Mouse (Mus musculus) c-Kit-negative CD71-positive TER-119-positive erythroid progenitor cells, embryonic 14.5 days (primary cell): ENCODE results near the gene Pole4.

Experiments used
- DNase-seq: peaks from one replicate; pipeline ENCODE4 v3.0.0-alpha.2; 2013; ENCODE audit warnings: low read depth, low spot score

Gene Pole4

DNA sequence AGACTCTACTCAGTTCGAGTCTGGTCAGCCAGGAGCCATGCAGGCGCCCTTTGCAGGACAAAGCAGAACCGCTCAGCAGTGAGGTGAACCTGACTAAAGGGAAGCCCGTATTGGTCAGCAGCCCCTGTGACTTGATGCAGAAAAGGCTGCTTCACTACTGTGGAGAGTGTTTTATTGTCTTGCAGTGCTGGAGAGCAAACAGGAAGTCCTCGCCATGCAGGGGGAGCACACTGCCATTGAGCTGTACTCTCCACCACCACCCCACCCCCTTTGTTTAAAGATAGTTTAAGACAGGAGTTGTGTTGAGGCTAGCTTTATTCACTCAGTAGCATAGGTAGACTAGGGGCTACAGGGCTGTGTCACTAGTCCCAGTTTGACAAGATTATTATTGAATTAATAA is at the start of gene Pole4:
Pole4 (minus strand) TSS at position 145 of the 400 bp plus-strand sequence.
- DNase-seq, result no peak

DNA sequence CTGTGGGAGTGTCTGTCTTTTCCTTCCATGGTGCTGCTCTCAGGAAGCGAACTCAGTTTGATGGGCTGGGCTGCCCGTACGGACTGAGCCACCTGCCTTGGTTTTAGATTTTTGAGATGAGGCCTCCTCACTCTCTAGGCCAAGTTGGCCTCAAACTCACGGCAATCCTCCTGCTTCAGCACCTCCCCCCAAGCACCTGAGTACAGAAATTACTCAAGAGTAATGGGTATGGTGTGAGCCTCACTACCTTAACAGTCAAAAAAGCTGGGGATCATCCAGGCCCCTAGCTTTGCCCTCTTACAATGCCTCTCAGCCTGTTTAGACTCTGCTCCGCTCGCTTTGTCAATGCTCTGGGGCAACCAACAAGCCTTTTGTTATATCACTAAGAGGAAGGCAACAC is 49.6 kb upstream of the Pole4 start:
- DNase-seq, result no peak

DNA sequence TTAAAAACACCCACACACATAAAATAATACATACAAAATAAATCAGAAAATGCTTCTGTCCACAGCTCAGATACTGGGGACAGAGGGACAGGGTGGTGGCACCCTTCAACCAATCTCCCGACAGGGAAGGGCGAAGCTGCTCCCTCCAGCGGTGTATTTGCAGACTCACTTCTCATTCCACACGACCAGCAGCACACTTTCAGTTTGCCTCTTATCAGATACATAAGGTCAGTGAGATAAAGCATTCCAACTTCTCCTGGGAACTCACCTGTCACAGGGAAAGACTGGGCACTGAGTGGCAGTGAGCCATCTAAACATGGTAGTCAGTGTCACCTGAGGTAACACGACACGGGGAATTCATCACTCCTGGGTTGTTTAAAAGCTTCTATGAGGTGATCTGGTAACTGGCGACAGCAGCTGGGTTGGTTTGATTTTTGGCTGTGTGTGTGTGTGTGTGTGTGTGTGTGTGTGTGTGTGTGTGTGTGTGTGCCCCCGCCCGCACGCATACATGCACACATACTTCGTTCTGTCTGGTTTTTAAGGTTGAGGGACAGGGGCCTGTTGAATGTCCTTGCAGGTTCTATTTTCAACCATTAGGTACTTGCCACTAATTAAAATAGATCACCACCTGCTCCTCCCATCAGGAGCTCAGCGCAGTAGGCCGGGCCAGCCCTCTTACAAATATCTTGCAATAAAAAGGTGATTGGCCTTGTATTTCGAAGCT is 48.6 kb upstream of the Pole4 start:
- DNase-seq, result no peak

DNA sequence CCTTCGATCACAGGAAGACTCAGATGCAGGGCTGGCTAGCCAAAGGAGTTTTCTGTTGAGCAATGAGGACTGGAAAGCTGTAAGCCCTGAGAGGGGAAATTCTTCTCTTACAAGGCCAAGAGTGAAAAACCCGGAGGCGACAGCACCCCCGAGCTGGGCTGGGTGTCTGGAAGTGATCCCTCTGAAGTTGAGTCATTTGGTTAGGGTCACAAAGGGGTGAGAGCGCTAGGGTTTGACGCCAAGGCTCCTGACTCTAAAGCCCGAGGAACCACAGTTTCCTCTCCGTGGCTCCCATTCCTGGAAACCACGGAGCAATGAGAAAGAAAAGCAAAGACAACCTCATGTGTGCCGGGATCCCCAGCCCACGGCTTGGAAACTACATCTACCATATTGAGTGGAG is 47.9 kb upstream of the Pole4 start:
- DNase-seq, result no peak

DNA sequence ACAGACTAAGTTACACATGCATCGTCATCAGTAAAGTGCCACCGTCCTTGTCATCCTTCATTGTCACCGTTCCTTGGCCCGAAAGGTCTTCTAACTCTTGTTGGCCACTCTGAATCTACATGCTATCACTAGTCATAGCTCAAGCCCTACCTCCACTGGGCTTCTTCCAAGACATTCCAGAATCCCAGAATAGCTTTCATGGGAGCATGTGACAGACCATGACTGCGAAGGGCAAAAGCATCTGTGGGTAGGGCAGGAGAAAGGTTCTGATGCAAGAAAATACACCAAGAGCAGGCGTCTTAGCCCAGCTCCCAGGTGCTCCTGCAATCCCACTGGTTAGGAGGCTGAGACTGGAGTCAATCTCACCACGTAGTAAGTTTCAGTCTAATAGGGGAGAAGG is 46.6 kb upstream of the Pole4 start:
- no peak for DNase-seq

DNA sequence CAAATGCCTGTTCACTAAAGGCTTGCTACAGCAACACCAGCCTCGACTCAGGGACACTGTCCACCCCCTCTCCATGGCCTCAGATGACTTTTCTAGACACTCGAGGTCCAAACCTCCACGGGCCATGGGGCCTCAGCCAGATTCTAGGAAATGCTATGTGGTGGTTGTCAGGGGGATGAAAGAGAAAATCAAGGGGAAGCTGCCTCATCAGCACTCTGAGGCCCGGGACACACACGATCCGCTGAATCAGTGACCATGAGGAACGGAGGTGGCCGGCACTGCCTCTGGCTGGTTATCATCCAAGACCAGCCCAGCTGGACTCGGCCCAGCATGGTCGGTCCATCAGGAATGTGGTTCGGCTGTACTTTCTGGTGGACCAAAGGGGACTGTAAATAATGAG is 45.9 kb upstream of the Pole4 start:
- DNase-seq, result no peak

DNA sequence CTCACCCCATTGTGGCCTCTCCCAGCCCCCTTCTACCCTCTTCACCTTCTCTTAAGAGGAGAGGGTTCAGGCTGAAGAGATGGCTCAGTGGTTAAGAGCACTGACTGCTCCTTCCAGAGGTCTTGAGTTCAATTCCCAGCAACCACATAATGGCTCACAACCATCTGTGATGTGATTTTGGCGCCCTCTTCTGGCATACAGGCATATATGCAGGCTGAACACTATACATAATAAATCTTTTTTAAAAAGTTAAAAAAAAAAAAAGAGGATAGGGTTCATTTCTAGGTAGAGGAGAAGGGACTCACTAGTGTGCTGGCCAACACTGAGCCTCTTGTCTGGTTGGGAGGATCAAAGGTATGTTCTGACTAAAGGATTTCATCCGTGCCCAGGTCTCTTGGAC is 44.9 kb upstream of the Pole4 start:
- DNase-seq, result no peak

DNA sequence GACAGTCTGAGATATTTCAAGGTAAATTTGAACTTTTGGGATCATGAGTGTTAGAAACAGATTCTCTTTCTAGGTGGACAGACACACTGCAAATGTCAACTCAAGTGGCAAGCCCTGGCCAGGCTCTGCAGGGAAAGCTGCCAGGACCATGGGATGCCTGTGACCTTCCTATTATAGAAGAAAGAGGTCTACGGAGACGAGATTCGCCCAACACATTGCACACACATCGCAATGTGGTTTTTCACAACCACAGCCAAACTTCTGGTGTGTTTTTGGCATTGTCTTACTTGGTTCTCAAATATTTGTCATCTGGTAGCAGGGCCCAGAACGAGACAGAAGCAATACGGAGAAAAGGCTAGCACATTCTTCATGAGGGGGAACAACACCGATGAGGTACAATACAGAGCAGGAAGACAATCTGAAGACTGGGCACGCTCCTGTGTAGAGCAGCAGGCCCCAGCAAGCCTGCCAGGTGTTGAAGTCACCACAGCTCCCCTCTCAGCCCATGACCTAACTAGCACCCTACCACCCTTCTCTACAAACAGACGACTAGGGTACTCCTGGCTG is 43.0 kb upstream of the Pole4 start:
- no peak for DNase-seq

DNA sequence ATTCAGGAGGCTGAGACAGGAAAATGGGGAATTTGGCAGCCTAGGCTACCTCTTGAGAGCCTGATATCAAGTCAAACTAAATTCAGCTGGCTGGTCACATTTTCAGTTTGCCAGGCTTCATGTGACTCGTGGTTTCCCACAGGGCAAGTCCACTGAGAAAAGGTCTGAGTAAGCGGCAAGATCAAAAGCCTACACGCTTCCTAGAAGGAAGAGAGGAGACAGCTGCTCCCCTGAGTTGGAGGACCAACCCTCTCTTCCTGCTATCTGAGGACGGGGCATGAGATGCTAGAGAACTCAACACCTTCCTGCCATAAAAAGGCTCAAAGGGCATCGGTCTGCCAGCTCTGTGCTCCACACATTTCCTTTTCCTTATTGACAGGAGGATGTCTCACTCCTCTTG is 41.9 kb upstream of the Pole4 start:
- DNase-seq, result no peak

DNA sequence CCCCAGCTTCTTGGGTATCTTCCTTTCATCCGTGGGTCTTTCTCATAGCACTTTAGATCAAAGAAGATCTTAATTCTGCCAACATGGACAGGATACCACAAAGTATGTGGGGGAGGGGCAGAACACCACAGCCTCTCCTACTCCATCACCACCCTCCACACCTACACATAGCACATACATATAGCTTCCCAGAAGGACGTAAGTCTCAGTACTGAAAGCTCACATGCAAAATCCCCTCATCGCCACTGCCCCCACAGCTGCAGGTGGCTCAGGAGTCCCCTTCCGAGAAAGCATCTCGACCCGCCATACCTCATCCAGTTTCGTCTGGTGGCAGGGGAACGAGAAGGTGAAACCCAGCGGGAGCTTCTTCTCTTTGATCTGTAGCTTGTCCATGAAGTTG is 39.4 kb upstream of the Pole4 start:
- no peak for DNase-seq

DNA sequence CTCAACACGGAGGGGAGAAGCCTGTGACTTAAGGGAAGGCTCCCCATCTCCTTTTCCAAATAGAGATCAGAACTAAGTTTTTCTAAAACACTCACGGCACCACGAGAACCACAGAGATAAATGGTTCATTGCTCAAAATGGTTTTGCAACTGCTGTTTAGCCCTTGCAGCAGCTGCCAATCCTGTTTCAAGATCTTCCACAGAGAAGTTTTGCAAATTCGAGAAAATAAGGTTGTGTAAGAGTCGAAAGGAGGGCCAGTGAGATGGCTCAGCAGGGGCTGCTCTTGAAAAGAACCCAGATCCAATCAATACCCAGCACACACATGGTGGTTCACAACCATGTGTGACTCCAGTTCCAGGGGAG is 36.3 kb upstream of the Pole4 start:
- no peak for DNase-seq

DNA sequence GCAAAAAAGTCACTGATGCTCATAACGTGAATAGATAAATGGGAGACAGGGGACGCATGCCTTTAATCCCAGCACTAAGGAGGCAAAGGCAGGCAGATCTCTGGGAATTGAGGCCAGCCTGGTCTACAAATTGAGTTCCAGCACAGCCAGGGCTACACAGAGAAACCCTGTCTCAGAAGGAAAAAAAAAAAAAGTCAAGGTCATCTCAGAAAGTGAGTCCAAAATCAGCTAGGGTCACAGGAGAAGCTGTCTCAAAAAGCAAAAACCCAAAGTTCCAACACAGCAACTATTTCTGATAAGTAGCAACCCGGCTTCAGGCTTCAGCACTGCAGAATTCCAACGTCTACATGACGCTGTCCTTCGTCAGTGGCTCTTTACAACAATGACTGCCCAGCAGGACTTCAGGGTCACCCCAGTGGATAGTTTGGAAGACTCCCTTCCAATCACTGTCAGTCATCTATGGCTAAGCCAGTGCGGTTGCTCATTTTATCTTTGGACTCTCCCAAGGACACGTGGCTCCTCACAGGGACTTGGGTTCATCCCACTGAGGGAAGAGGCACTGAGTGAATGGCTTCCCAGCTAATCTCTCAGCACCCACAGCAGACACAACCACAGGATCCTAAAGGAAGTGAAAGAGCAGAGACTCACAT is 35.8 kb upstream of the Pole4 start:
- DNase-seq, result no peak

DNA sequence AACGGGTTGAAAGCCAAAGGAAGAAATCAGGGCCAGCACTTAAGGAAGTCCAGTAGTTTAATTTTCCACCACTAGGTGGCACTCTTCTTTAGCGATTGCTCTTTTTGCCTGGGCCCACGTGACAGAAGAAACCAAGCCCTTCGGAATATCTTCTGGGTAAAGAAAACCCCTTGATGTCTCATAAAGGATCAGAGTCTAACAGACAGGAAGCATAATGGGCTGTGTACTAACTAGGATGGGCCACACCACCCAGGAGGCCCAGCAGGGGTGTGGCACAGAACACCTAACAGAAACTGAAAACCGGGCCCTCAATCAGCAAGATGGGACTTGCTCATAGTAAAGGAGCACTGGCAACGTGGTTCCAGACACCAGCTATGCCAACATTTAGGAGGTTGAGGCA is 35.1 kb upstream of the Pole4 start:
- DNase-seq, result peak; percentile 19

DNA sequence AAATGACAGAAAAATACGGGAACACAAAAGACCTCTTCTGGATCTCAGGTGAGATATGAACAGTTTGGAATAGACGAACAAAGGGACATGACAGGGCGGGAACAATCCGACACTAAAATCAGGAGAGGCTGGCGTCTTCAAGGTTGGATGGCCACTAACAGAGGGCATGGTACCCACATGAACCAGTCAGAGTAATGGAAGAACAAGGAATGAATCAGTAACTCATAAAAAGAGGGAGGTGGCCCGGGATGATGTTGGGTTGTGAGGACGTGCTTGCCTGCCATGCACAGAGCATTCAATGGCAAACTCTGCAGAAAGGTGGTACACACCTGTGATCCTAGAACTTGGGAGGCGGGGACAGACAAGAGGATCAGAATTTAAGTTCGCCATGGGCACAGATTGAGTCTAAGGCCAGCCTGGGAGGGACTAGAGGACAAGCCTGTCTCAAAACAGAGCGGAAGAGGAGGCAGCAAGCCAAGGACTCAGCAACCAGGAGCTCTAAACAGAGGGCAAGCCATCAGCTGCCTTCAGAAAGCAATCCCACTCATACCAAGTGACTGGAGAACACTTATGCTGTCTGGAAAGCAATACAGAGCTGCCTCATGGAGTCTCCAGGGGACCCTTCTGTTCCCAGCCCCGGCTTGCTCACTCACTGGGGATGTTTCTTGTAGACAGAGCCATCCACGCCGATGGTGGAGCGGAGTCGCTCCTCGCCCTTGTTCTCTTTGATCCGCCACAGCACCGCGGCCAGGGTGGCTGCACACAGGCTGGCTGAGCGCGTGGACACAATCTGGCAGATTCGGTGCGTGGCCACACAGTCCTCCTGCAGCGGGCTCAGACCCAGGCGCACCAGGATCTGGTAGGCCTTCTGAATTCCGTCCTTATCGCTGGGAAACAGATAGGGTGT is 32.7 kb upstream of the Pole4 start:
- no peak for DNase-seq

DNA sequence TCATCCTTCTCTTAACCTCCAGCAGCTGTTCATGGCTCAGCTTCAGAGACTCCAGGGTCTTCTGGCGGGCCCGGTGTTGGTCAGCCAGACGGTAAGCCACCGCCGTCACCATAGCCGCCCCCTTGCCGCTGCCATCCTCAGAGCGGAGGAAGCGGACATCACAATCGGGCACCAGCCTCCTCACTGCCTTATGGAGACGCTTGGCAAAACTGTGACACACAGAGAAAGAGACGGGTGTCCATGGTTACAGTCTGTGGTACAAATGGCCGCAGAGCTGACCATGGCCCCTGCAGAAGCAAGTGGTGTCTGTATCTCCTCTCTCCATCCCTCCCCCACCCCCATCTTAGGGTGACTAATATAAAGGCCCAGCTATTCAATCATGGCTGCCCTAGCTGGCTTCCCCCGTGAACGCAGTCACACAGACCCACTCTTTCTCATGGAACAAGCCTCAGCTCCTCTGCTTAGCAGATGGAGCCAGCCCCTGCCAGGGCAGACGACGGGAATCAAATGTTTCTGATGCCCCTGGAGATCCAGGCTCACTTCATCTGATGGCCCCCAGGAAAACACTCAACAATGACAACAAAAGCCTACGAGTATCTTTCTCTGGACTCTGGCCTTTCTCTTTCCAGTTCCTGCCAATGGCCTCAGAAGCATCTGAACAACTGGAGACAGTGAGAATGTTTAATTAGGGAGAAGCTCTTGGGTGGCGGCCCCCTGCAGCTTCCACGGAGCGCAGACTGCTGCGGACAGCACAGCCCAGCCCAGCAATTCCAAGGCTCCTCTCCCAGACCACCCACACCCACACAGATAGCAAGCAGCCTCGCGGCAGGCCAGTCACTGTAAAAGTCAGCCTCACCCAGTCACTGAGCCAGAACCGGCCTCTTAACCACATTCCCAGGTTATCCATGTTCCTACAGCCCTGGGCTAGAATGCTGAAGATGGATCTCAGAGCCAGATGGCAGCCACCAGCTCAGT is 31.7 kb upstream of the Pole4 start:
- no peak for DNase-seq

DNA sequence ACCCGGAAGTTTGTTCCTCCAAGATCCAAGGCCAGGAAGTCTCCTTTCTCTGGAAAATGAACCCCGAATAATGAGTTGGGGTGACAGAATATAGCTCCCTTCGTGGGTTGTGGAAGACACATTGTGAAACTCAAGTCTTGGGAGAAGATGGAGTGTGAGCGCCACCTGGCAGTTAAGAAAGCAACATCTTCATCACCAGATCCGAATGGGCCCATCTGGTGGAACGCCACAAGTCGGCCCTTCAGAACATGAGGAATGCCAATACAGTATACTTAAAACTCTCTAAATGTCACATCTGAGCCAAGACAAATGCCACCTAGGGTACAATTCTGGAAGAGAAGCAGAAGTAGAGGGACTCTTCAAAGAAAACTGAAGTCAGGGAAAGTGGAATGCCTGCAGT is 30.2 kb upstream of the Pole4 start:
- no peak for DNase-seq

DNA sequence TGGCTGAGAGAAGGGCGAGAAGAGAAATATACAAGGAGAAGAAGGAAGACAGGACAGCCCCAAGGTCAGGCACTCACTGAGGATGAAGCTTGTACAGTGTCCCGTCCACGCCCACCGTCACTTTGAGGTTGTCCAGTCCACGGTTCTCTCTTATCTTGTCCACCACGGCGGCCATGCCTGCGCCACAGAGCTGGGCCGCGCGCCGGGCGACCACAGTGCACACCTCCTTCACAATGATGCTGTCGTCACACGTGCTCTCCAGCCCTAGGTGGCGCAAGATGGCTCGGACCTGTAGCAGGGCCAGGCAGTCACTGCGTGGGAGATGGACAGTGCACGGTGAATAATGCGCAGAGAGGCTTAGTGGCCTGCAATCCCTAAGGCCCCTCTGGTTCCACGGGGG is 23.5 kb upstream of the Pole4 start:
- DNase-seq, result no peak

DNA sequence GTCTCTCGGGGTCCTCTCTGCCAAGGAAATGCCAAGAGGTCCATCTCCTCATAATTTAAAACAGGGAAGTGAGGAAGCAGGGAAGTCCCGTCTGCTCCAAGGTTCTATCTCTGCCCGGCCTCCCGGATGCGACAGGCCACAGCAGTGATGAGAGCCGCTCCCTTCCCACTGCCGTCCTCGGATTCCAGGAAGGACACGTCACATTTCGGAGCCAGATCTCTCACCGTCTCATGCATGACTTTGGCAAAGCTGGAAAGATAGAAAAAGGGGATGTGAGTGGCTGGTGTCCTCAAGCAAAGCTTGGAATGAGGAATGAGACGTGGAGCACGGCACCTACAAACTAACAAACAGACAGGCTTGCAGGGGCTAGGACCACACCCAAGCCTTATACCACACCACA is 22.0 kb upstream of the Pole4 start:
- DNase-seq, result no peak

DNA sequence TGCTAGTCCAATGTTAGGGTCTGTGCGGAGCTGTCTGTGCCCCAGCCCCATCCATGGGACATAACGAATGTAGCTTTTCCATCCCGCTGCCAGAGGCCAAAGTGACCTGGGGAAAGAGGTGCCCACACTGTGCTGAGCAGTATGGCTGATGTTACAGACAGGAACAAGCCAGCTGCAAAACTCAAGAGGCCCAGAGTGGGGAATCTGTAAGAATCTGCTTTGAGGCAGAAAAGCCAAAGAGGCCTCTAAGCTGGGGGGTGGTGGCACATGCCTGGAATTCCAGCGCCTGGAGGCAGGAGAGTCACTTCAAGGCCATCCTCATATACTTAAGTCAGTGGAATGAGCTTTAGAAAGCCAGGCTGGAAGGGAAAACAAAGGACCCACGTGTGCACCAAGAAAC is 18.2 kb upstream of the Pole4 start:
- no peak for DNase-seq

DNA sequence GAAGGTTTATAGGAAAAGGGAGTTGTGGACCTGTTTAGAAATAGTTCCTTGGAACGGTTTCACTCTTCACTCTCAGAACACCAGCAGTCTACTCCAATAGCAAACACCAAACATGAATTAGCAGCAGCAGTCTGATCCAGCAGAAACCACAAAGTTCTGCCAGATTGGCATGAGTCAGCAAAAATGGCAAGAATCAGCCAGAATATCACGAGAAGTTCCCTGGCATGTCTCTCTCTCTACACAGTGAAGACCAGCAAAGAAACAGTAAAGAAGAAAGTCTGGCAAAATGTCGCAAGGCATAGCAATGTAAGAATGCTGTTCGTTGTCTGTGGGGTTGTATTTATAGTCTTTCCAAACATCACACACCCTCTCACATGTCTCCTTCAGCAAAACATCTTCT is 11.0 kb upstream of the Pole4 start:
- DNase-seq, result no peak

DNA sequence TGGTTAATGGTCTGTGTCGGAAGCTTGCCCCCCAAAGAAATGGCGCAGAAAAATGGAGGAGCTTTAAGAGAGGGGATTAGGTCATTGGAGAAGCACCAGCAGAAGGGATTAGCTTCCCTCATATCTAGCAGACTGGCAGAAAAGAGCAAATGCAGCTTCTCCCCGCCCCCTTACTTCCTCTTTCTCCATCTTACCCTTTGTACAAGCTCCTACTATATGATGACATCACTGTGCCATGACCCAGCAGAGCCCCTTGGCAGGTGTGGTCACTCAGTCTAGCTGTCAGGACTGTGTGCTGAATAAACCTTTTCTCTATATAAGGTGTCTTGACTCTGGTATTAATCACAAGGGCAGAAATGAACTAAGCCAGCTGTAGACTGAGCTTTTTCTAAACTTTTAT is 10.5 kb upstream of the Pole4 start:
- no peak for DNase-seq
